Mouse (Mus musculus) brain, embryonic 14.5 days (tissue): Measurements from ENCODE around the gene Erbb4. TPM values are rescaled to one million over a fixed set of nuclear protein-coding genes. Genes with fewer than 3 reads are reported as not detected.
A peak's percentile ranks its signal among the peaks of the same experiment; 100 is the strongest.

ENCODE experiments used
- DNase-seq: peaks from one replicate; pipeline ENCODE4 v3.0.0-alpha.2; 2011; ENCODE audit warnings: low read depth
- CTCF ChIP-seq: fragments of 200-500 bp; IDR thresholded peaks from 2 replicates; pipeline ENCODE4 v1.5.1; 2012; ENCODE audit warnings: inconsistent platforms, mild to moderate bottlenecking, moderate library complexity, borderline replicate concordance; ENCODE audit not compliant: insufficient read depth, insufficient read length; ENCODE audit errors: extremely low read depth
- POLR2A ChIP-seq: fragments of 200-500 bp; IDR thresholded peaks from 2 replicates; pipeline ENCODE4 v1.6.1; 2012; ENCODE audit warnings: mild to moderate bottlenecking, inconsistent platforms, borderline replicate concordance; ENCODE audit not compliant: poor library complexity, insufficient read depth, insufficient read length, severe bottlenecking; ENCODE audit errors: extremely low read depth
- polyA plus RNA-seq: library from polyadenylated mRNA; depleted of rRNA; stranded (reverse); fragments of >200 nt; gene quantifications from 2 replicates; pipeline ENCODE4 v1.2.3, GENCODE M21; 2012; rRNA removed

The Erbb4 gene
- 7.8 and 12.2 TPM in 2 replicates for polyA plus RNA-seq

DNA sequence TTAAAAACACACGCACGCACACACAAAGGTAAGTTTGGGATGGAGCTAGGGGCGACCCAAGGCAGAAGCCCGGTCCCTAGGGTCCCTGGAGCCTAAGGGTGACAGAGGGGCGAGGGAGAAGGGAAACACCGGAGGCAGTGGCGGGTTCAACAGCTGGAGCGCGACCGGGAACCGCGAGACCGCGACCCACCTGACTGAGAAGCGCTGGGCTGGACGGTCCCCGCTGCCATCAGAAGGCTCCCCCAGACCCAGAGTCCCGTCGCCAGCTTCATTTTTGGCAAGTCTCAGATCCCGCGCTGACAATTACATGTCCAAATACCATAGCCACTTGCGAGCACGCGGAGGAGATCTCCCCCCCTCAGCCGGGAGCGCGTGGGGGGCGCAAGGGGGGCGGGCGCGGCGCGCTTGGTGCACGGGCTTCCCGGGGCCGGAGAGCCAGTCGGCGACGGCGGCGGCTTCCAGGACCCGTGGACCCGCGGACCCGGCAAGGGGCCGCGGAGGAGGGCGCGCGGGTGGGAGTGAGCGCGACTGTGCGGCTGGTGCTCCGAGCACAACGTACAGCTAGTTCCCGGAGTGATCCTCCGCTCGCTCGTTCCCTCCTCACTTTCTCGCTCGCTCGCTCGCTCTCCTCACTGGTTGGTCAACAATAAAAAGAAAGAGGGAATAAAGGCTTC is at the start of gene Erbb4:
TSS of gene Erbb4 (minus strand) at position 575 of the 674 bp plus-strand sequence.
- DNase-seq, result peak; percentile 61
- TF ChIP-seq CTCF (no peak), POLR2A (no peak)

DNA sequence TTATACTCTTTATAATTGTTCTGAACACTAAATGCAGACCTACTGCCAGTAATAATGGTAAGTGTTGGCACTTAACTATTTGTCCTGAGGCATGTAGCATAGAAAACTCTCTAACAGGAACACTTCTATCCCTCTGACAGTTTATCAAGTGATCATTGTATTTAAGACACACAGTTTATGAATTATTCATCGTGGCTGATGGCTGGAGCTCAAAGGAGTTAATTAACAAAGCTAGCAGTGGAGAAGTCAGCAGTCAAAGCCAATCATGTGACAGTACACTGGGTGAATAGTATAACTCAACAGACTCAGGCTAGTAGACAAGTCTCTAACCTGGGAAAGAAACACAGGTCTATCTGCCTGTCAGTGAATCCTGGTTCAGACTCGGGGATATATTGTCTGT is 49.5 kb upstream of the Erbb4 start:
- TF ChIP-seq CTCF, result no peak
- no peak for TF ChIP-seq POLR2A
- peak; percentile 90 for DNase-seq

DNA sequence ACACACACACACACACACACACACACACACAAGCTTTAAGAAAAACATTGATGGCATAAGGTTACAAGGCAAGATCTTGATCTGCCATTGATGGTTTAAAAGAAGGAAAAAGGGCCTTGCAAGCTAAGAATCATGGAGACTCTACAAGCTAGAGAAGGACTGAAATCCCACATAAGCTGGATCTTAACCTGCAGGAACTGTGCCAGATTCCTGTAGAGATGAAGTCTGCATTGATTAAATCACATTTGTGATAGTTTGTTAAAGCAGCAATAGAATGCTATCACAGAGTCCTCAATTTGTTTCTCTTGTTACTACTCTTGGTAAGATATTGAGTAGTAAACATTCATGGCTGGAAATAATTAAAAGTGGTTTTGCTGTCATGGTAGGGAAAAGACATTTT is 33.5 kb upstream of the Erbb4 start:
- TF ChIP-seq CTCF, result no peak
- TF ChIP-seq POLR2A, result no peak
- DNase-seq, result no peak

DNA sequence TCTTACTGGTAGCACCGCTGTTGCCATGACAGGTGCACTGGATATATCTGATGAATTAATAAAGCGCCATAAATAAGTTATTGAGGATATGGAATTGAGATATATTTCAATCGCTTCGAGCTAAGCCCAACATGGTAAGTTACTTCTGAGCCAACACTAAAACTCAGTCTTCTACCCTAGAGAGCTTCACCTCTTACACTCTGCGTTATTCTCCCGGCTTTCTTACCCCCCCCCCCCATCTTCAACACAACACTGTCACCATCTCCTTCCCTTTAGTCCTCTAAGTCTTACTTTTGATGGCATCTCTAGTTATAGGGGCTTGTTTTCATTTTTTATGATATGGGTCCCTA is 31.6 kb upstream of the Erbb4 start:
- DNase-seq, result no peak
- TF ChIP-seq CTCF, result no peak
- TF ChIP-seq POLR2A, result no peak

DNA sequence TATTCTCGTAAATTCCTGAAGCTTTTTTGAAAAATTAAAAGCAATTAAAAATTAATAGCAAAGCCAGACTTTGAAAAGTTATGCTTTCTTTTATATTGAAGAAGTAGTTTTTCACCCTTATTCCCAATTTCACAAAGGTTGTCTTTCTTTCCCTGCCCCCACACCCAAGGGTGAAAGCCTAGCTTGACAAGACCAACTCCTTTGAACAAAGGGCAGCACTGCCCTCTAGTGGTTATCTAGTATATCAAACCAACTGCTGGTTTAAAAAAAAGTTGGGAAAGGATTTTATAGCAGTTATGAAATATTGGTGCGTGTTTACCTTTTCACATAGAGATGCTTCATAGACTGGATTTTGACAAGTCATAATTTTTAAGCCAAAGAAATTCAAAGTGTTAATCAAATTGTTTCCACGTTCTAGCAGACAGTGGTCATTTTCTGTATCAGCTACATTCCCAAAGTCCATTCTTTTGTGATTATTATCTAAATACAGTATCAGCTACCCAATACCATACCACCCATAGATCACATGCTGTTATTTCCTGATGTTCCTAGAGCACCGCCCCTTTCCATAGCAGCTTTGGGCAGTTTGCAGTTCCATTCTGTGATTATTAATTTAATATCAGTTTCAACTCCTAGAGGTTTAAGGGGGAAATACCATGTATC is 31.1 kb upstream of the Erbb4 start:
- peak; percentile 70 for TF ChIP-seq CTCF
- TF ChIP-seq POLR2A, result no peak
- peak; percentile 94 for DNase-seq

- DNase-seq, result no peak
- TF ChIP-seq CTCF (no peak), POLR2A (no peak)
Observed at GRCm38 (mm10) chr1:69124147-69124848, 16.4 kb upstream of the Erbb4 start.

DNA sequence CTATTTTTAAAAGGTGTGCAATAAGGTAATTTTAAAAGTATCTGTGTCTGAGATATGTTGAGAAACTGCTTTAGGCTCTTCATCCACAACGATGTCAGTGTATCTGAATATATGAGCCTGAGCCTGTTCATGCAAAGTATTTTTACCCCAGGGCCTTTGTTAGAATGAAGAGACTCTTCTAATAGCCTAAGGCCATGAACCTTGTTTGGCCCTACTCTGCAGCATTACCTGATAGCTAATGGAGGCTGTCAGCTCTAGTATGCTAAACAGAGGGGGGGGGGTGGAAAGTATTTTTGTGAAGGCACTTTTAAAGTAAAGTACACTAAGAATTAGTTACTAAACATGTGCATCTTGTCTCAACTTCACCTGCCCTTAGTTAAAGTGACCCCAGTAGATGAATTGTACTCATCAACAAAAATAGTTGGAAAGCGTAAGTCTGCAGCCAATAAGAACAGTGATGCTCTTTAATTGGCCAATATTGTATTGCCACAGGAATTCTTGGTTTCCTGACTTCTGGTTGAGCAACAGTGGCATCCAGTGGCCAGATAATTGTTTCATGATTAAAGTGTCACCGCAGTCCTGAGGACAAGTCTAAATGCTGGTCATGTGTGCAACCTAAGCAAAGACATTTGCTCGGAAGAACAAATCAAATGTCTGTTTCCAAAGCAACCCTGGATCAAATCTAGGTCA is 10.5 kb upstream of the Erbb4 start:
- DNase-seq, result peak; percentile 45
- TF ChIP-seq CTCF, result peak; percentile 42; the same call in 1 of the 2 replicates
- TF ChIP-seq POLR2A, result no peak

- peak; percentile 81 for DNase-seq
- no peak for TF ChIP-seq CTCF
- TF ChIP-seq POLR2A, result no peak
Observed at GRCm38 (mm10) chr1:69108159-69108925, 483 bp upstream of the Erbb4 start.

- TF ChIP-seq CTCF (no peak), POLR2A (no peak)
- DNase-seq, result peak; percentile 60
Observed at GRCm38 (mm10) chr1:69106937-69107461, 860 bp downstream of the Erbb4 start.

DNA sequence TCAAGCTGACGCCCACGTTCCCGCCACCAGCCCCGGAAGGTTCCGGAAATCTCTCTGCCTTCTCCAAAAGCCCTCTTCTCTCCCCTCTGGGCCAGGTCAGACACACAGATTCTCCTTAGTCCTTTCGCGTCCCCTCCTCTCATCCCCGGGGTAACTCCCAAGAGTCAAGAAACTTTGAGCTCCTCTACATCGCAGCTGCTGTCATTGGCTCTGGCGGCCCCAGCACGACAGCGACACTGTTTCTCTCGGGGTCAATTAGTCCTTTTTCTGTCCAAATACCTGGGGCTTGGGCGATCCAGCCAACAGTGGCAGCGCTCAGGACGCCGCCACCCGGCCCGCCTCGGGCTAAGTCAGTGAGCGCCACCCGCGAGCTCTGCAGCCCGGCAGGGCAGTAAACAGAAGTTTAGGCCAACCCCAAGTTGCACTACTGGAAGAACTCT is 1.5 kb downstream of the Erbb4 start:
- TF ChIP-seq POLR2A (no peak), CTCF (no peak)
- DNase-seq, result peak; percentile 57
